Mouse (Mus musculus): ENCODE results near the gene Krtap15.

Gene Krtap15

DNA sequence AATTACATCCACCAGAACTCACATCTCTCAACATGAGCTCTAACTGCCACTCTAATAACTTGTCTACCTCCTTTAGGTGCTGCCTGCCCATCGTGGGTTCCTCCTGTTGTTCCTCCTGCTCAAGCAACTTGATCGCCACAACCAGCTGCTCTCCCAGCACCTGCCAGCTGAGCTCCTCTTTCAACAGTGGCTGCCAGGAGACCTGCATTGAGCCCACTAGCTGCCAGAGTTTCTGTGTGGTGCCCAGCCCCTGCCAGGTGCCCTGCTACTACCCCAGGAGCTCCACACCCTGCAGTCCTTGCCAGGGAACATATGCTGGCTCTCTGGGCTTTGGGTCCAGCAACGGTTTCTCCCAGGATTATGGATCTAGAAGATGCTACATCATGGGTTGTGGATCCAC lies at the start of gene Krtap15:
Gene Krtap15 (plus strand): TSS at position 150 of the 400 bp plus-strand sequence.
- DNase-seq (ENCODE audit: low read depth in 1 of 2, low spot score in 2 of 2) = no peak

DNA sequence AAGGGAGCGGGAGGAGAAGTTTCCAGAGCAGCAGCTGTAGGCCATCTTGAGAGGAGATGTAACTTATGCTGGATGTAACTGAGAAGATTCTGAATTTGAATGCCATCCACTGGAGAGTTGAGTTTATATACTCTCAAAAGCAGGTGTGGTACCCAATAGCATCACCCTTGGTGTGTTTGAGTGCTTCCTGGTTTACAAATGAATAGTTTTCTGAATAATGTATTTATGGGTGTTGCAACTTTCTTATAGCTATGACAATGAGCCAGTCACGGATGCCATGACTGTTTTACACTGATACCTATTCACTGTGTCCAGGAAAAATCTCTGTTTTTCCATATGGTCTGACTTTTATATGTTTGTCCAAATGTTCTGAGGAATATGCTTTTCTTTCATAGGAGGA lies 45.9 kb upstream of the Krtap15 start, which contains the start of gene 2310057N15Rik:
Gene 2310057N15Rik (minus strand): TSS at position 101 of the 400 bp plus-strand sequence.
- DNase-seq (ENCODE audit: low read depth in 1 of 2, low spot score in 2 of 2) = no peak

DNA sequence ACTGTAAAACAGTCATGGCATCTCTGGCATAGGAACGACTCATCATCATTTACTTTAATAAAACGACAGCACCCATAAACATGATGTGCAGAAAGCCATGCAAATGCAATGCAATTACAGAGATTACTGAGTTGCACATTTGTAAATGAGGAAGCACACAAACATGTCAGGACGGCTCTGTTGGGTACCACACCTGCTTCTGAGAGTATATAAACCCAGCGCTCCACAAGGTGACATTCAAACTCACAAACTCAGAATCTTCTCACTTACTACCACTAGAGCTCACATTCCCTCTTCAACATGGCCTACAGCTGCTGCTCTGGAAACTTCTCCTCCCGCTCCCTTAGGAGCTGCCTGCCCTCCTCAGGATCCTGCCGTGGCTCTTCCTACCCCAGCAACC lies 42.4 kb upstream of the Krtap15 start, which contains the start of gene Gm5965:
Gene Gm5965 (plus strand): TSS at position 301 of the 400 bp plus-strand sequence.
- no peak for DNase-seq (ENCODE audit: low read depth in 1 of 2, low spot score in 2 of 2)

DNA sequence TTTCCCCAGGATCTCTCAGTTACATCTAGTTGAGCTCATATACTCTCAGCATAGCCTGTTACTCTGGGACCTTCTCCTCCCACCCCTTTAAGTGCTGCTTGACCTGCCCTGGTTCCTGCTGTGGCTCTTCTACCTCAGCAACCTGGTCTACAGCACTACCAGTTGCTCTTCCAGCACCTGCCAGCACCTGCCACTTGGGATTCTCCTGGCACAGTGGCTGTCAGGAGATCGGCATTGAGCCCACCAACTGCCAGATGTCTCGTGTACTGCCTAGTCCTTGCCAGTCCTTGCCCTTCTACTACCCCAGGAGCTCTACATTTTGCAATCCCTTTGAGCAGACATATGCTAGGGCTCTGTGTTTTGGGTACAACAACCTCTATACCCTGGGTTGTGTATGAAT lies 33.2 kb upstream of the Krtap15 start:
- DNase-seq (ENCODE audit: low read depth in 1 of 2, low spot score in 2 of 2) = no peak

DNA sequence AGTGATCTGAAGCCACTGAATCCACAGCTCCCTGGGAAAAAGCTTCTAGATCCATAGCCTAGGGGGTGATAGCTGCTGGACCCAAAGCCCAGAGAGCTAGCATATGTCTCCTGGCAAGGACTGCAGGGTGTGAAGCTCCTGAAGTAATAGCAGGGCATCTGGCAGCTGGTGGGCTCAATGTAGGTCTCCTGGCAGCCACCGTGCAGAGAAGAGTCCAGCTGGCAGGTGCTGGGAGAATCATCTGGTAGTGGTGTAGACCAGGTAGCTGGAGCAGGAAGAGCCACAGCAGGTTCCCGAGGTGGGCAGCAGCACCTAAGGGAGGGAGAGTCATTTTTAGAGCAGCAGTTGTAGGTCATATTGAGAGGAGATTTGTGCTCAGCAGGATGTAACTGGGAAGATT lies 8.2 kb upstream of the Krtap15 start, which contains the start of gene Gm20741:
Gene Gm20741 (minus strand): TSS at position 394 of the 400 bp plus-strand sequence.
- DNase-seq (ENCODE audit: low read depth in 1 of 2, low spot score in 2 of 2) = no peak

DNA sequence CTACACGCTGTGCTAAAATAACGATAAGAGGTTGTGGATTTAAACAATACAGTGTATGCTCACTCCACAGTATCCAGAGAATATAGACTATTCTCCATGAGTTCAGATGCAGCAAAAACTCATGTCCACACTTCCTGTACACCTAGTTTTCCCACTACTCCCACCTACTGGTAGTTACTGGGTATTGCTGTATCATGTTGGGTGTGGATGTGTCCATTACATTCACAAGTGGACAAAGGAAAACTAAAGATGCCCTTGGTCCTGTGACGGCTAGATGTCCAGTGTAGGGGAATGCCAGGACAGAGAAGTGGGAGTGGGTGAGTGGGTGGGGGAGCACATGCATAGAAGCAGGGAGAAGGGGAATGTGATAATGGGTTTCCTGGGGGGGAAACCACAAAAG lies 3.7 kb downstream of the Krtap15 start:
- DNase-seq (ENCODE audit: low read depth in 1 of 2, low spot score in 2 of 2) = no peak

DNA sequence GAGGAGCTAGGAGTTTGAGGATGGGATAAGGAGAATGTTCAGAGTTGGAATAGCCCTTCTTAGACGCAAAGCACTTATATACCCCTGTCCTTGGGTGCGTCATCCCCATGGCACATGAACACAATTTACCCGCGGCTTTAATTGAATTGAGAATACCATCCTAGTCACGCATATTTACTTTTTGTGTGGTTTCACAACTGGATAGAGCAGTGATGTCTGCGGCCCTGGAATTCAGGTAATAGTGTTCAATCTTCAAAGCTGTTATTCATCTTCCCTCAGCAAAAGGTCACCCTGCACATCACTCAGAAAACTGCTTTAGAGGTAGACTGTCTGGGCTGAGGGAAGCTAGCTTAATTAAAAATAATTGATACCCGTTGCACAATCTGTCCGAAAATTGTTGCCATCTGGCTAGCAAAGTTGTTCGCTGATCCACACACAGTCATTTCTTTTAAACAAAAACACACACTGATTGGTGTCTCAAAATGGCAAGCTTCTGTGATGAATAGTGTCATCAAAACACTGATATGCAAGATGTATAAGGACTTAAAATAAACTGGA lies 6.2 kb downstream of the Krtap15 start, which contains the start of gene Krtap14:
Gene Krtap14 (minus strand): TSS at position 51 of the 558 bp plus-strand sequence.
- no peak for DNase-seq (ENCODE audit: low read depth in 1 of 2, low spot score in 2 of 2)

DNA sequence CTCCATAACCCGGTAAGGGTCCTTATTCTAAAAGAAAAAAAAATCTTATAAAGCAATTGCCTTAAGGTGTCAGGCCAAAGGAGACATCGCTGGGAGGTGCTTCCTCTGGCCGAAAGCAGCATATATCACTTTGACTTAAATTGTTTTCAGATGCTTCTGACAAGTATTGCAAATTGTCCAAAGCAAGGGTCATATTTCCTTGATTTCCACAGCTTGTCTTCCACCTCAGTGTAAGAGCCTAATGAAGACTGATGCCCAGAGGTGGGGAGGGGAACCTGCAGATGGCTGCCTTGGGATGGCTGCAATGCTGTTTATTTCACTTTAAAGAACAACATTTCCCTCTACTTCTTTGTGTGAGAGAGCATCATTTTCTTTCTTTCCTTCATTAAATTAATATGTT lies 7.0 kb downstream of the Krtap15 start:
- DNase-seq (ENCODE audit: low read depth in 1 of 2, low spot score in 2 of 2) = no peak

DNA sequence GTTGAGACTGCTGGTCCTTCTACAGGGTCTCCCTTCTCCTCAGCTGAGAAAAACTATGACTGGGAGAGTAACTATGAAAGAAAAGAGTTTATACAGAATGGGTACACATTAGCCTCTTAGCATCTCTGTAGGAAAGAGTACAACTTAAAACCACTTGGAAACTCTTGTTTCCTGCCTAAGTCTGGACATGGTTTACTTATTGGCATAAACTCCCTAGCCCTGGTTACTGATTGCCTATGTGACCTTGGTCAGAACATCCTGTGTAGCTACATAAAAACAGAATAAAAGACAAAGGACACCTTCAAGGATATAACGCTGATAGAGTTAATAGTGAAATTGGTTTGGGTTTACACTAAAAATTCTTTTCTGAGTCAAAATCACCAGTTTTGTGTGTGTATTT lies 27.3 kb downstream of the Krtap15 start:
- no peak for DNase-seq (ENCODE audit: low read depth in 1 of 2, low spot score in 2 of 2)

DNA sequence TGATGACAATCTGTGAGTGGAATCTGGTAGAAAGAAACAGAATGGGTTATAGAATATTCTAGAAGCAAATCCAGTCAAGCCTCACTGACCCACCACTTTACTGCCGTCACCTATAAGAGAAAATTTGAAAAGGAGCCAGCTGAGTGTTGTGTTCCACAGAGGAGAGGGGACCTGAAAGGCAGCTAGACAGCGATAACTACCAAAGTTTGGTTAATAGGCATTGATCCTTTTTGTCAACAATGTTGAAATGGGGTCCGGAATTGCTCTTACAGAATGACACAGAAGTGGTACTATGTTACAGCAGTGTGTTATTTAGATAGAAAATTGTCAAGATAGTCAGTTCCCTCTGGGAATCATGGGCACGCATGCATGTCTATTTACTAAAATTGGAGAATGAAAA lies 28.5 kb downstream of the Krtap15 start:
- no peak for DNase-seq (ENCODE audit: low read depth in 1 of 2, low spot score in 2 of 2)

DNA sequence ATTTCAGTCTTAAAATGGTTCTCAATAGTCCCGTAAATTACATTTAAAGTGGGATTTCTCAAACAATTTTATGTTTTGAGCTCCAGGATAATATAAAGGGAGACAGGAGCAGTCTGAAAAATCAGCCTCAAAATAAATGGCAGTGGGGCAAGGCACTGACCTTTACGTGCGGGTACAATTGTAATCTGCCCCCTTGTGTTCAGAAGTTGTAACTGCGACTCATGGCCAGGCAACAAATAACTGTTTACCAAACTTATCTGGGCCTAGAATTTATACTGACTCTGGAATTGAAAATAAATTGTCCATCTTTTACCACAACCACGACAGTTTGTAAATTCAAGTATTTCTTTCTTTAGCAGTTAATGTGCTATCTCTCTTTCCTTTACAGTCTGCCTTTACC lies 31.4 kb downstream of the Krtap15 start:
- DNase-seq (ENCODE audit: low read depth in 1 of 2, low spot score in 2 of 2) = no peak

DNA sequence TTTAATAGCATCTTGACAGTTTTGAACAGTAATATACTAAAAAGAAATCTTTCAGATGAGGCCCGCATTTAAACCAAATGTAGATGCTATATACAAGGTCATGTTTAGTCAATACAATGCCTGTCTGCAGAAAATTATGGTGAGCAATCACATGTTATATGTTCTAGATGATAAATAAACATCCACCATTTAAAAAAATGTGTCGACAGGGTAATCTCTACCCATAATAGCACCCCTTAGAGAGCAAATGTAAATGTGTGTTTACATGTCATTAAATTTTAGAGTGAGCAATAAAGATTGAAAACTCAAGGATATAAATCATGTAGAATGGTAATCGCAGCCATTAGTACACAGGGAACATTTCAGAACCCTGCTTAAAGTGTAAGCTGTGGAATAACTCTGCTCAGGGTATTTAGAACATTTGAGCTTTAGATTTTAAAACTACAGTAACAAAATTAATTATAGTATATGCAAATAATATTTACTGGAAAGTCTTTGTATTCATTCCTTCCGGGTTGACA lies 44.9 kb downstream of the Krtap15 start:
- DNase-seq (ENCODE audit: low read depth in 1 of 2, low spot score in 2 of 2) = no peak

DNA sequence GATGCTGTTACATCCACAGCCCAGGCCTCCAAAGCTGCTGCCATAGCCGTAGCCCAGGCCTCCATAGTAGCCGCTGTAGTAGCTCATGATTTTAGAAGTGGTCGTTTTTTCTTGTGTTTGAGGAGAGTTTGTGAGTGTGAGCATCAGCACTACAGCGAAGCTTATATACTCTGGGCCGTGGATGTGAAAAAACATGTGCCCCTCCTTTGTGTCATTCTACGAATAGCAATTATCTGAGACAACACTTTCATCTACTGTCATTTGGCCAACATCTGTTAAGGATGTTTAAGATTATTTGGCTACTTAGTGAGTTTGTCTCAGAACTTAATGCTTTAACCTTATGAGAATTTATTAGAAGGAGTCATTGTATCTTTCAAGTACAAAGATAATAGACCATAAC lies 49.3 kb downstream of the Krtap15 start, which contains the start of gene Krtap19-1:
Gene Krtap19-1 (minus strand): TSS at position 101 of the 400 bp plus-strand sequence.
- no peak for DNase-seq (ENCODE audit: low read depth in 1 of 2, low spot score in 2 of 2)

DNA sequence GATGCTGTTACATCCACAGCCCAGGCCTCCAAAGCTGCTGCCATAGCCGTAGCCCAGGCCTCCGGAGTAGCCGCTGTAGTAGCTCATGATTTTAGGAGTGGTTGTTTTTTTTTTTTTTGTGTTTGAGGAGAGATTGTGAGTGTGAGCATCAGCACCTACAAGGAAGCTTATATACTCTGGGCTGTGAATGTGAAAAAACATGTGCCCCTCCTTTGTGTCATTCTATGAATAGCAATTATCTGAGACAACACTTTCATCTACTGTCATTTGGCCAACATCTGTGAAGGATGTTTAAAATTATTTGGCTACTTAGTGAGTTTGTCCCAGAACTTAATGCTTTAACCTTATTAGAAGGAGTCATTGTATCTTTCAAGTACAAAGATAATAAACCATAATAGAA lies 54.2 kb downstream of the Krtap15 start, which contains the start of gene Krtap19-2:
Gene Krtap19-2 (minus strand): TSS at position 101 of the 400 bp plus-strand sequence.
- DNase-seq (ENCODE audit: low read depth in 1 of 2, low spot score in 2 of 2) = no peak

DNA sequence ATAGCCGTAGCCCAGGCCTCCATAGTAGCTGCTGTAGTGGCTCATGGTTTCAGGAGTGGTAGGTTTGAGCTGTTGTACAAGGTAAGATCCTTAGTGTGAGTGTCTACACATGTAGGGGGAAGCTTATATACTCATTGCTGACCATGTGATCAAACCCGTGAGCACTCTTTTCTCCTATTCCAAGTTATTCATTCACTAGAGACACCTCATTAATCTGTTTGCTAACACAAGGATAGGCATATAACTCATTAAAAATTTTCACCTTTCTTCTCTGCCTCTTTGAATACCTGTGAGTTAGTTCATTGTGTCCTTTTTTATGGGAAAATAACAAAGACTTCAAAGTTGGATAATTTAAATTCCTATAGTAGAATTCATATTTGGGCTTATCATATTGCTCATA lies 57.9 kb downstream of the Krtap15 start, which contains the start of gene Krtap19-3:
Gene Krtap19-3 (minus strand): TSS at position 101 of the 400 bp plus-strand sequence.
- DNase-seq (ENCODE audit: low read depth in 1 of 2, low spot score in 2 of 2) = no peak

All from monocyte, adult 2 months (primary cell).